Mouse (Mus musculus) testis, postnatal 14 days (tissue): ENCODE measurements around the gene Klhl8.
A peak's percentile ranks its signal among the peaks of the same experiment; 100 is the strongest.

Source experiments
- DNase-seq: peaks from one replicate; pipeline ENCODE4 v3.0.0; 2021; ENCODE audit warnings: low spot score

Gene Klhl8

GRCm38 (mm10) chr5:103916595-103917356 lies 5.7 kb upstream of the Klhl8 start:
- DNase-seq = peak; percentile 54

- no peak for DNase-seq
Observed at GRCm38 (mm10) chr5:103914335-103915226, 3.5 kb upstream of the Klhl8 start.

- DNase-seq = no peak
Observed at GRCm38 (mm10) chr5:103913150-103913549, 2.1 kb upstream of the Klhl8 start.

- DNase-seq = peak; percentile 44
Observed at GRCm38 (mm10) chr5:103911555-103911954, 496 bp upstream of the Klhl8 start.

GRCm38 (mm10) chr5:103910156-103910555 lies 903 bp downstream of the Klhl8 start:
- DNase-seq = no peak

- DNase-seq = no peak
Observed at GRCm38 (mm10) chr5:103909466-103909865, 1.6 kb downstream of the Klhl8 start.

- DNase-seq = no peak
Observed at GRCm38 (mm10) chr5:103908851-103909250, 2.2 kb downstream of the Klhl8 start.

- DNase-seq = no peak
Observed at GRCm38 (mm10) chr5:103907844-103908243, 3.2 kb downstream of the Klhl8 start.

GRCm38 (mm10) chr5:103906173-103906572 lies 4.9 kb downstream of the Klhl8 start:
- DNase-seq = no peak

- no peak for DNase-seq
Observed at GRCm38 (mm10) chr5:103898310-103898709, 12.7 kb downstream of the Klhl8 start.

- DNase-seq = no peak
Observed at GRCm38 (mm10) chr5:103889766-103890165, 21.3 kb downstream of the Klhl8 start.

- no peak for DNase-seq
Observed at GRCm38 (mm10) chr5:103863759-103864158, 47.3 kb downstream of the Klhl8 start.

GRCm38 (mm10) chr5:103860622-103861021 lies 50.4 kb downstream of the Klhl8 start:
- no peak for DNase-seq

GRCm38 (mm10) chr5:103857151-103857550 lies 53.9 kb downstream of the Klhl8 start:
- no peak for DNase-seq

- no peak for DNase-seq
Observed at GRCm38 (mm10) chr5:103856286-103857009, 54.6 kb downstream of the Klhl8 start.

- no peak for DNase-seq
Observed at GRCm38 (mm10) chr5:103855483-103856211, 55.4 kb downstream of the Klhl8 start.

GRCm38 (mm10) chr5:103854807-103855194 lies 56.3 kb downstream of the Klhl8 start:
- no peak for DNase-seq

GRCm38 (mm10) chr5:103854041-103854806 lies 56.8 kb downstream of the Klhl8 start:
- DNase-seq = no peak

GRCm38 (mm10) chr5:103852756-103853549 lies 58.1 kb downstream of the Klhl8 start:
- DNase-seq = no peak

GRCm38 (mm10) chr5:103848546-103848945 lies 62.5 kb downstream of the Klhl8 start:
- DNase-seq = no peak
